Mouse (Mus musculus) bone marrow macrophage, adult 2 months (primary cell): ENCODE results near the gene Carf.

Experiments used
- CTCF ChIP-seq: IDR thresholded peaks from 2 replicates; pipeline ENCODE4 v1.5.1; 2012; ENCODE audit warnings: low read depth, mild to moderate bottlenecking, low read length, moderate library complexity
- POLR2A ChIP-seq: IDR thresholded peaks from 2 replicates; pipeline ENCODE4 v1.6.1; 2012; ENCODE audit warnings: mild to moderate bottlenecking, low read depth, low read length, borderline replicate concordance

DNA sequence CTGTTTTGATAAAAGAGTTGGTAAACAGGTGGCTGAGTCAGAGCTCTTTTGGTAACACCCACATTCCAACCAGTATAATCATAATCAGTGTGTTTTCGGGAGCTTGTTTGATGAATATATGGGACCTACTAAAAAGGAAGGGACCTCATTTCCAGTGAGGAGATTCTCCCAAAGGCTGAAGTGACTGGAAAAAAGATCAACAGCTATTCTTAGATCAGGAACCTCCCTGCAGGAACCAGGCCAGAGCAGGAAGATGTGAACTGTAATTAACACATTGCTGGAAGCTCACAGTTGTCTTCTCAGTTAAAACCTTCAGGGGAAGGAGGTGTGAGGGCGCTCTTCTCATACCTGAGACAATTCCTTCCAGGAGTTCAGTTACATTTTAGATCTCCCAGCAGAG, 71.6 kb downstream of the Carf start:
- TF ChIP-seq CTCF, result no peak
- TF ChIP-seq POLR2A, result no peak
